Mouse (Mus musculus) gonadal fat pad, adult 2 months (tissue): ENCODE measurements at regions not wholly inside any gene's neighbourhood (a gene's known extent, or its start where the extent isn't known, plus 50 kb on each side); places are given as distances from the start of the nearest gene placed in this dataset.

Source experiments
- DNase-seq: peaks from one replicate; pipeline ENCODE4 v3.0.0-alpha.2; 2012; ENCODE audit warnings: low read depth

DNA sequence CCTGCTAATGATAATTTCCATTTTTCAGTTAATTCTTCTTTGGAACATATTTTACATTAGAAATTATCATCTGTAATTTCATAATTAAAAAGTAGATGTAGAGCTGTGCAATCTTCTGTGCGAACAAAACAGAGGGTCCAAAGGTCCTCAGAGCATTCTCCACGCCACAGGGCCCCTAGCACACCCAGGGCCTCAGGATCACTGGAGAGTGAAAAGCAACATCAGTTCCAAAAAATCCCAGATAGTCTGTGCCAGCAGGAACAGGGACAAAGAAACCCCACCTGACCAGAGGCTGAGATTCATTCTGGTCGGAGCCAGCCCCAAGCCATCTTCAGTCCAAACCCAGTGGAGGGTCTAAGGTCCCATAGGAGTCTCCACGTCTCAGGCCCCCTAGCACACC, 684.7 kb upstream of the Vwc2 start:
- DNase-seq = no peak

GRCm38 (mm10) chr11:10477341-10478070, 636.5 kb upstream of the Vwc2 start:
- DNase-seq = no peak

DNA sequence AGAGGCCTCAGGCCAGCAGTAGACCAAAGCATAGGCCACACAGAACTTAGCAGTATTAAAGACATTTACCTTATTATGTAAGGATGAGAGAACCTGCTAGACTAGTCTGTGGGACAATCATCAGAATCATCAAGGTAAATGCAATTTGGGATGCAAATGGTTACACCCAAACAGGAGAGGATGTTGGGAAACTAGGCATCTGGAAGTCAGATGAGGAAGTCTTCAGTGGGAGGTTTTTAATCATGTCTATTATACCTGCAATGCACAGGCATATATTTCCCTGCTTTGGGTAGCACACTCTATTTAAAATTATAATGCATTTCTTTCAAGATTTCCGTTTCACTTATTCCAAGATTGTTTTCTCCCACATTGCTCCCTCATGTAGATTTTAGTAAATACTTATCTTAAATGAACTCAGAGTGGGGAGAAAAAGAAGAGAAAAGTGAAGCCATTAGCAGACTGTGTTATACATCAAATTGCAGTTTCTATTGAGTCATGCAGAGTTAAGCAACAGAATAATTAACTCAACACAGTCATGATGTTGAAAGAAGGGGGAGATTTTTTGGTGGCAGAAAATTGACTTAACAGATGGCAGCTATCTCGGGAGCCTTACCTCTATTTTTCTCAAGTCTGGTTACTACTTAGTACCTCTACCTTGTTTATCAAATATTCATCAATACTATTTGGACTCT, 632.9 kb upstream of the Vwc2 start:
- DNase-seq = peak; percentile 5

DNA sequence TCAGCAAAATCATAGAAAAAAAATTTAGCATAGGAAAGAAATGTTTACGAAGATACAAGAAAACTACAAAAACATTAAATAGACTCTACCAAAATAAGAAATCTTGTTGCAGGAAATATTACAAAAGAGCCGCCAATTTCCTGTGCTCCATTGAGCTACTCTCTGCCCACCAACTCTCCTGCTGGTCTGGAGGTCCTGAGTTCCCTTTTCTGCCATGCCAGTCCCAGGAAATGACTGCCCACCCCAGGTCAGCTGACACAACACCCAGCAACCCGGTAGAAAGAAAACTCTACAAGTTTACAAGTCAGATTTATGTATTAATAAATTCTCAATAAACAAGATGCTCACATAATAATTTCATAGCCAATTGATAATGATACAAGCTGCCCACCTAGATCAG, 630.0 kb upstream of the Vwc2 start:
- no peak for DNase-seq

DNA sequence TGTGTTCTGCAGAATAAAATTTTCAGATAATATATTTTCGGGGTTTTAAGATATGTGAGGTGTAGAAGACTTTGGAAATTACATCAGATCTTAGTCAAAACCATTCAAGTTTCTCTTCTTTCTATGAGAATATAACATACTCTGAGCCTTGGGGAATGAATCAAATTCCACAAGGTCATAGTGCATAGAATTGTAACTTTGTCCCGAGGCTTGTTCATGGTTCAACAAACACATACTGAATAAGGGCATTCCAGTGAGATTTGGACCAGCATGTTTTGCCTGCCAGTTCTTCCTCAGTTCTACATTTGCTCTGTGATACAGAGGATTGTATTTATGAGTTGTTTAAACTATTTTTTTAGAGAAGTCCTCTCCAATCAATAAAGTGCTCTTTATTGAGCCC, 616.6 kb upstream of the Vwc2 start:
- DNase-seq = no peak

DNA sequence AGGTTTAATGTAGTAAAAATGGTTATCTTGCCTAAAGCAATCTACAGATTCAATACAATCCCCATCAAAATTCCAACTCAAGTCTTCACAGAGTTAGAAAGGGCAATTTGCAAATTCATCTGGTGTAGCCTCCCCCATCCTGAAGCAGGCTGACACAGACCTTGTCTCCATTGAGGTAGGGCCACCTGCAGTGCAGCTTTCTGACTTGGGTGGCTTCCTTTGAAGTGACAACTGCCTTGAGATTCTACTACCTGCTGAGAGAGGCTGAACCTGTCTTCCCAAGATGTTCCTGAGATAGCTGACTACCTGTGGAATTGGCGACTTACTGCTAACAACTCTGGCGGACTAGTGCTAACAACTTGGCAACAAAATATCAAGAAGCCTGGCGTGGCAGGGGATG, 602.8 kb upstream of the Vwc2 start:
- DNase-seq = no peak
